Mouse (Mus musculus) limb, embryonic 11.5 days (tissue): ENCODE results near the gene Nutm2. TPM values are rescaled to one million over a fixed set of nuclear protein-coding genes. Genes with fewer than 3 reads are reported as not detected.
"Not testable (repeated sequence)": the region's sequence is repeated elsewhere in the genome, so short reads cannot be mapped to it uniquely, and the experiment has no call there.

Experiments
- ATAC-seq: fragments of 200-750 bp; cut with Nextera tagmentation; 2 replicates; pipeline ENCODE4 v1.8.0; 2017; ENCODE audit warnings: low read depth; ENCODE audit not compliant: insufficient number of reproducible peaks, low FRiP score, low TSS enrichment
- DNase-seq: peaks from one replicate; pipeline ENCODE4 v3.0.0-alpha.2; 2015; ENCODE audit warnings: low spot score
- H3K27ac ChIP-seq: fragments of 300-500 bp; sonication (generic); replicated peaks from 2 replicates; pipeline ENCODE4 v1.5.1; 2014; ENCODE audit warnings: low read depth, mild to moderate bottlenecking, low read length
- H3K27me3 ChIP-seq: fragments of 300-500 bp; sonication (generic); 2 replicates; pipeline ENCODE4 v1.6.1; 2014; ENCODE audit warnings: mild to moderate bottlenecking, low read length, mixed read lengths; ENCODE audit not compliant: control insufficient read depth, insufficient read depth
- H3K36me3 ChIP-seq: fragments of 300-500 bp; sonication (generic); 2 replicates; pipeline ENCODE4 v1.6.1; 2014; ENCODE audit warnings: mild to moderate bottlenecking, low read length, moderate library complexity, mixed read lengths; ENCODE audit not compliant: control insufficient read depth, insufficient read depth
- H3K4me1 ChIP-seq: fragments of 300-500 bp; sonication (generic); 2 replicates; pipeline ENCODE4 v1.6.1; 2014; ENCODE audit warnings: low read length, mixed read lengths; ENCODE audit not compliant: control insufficient read depth, insufficient read depth
- H3K4me2 ChIP-seq: fragments of 300-500 bp; sonication (generic); 2 replicates; pipeline ENCODE4 v1.6.1; 2014; ENCODE audit warnings: low read depth, mild to moderate bottlenecking, moderate library complexity; ENCODE audit not compliant: severe bottlenecking
- H3K4me3 ChIP-seq: fragments of 300-500 bp; sonication (generic); 2 replicates; pipeline ENCODE4 v1.5.1; 2014; ENCODE audit warnings: low read depth, low read length
- H3K9ac ChIP-seq: fragments of 300-500 bp; sonication (generic); 2 replicates; pipeline ENCODE4 v1.6.1; 2014; ENCODE audit warnings: mild to moderate bottlenecking, low read length
- H3K9me3 ChIP-seq: fragments of 300-500 bp; sonication (generic); 2 replicates; pipeline ENCODE4 v1.6.1; 2016; ENCODE audit warnings: low read length; ENCODE audit not compliant: control insufficient read depth
- WGBS: fragments of 180-500 bp; shearing (Covaris S2); extraction: QIAGEN DNeasy Blood & Tissue Kit; methylation state at CpG from one replicate; pipeline ENCODE4 v1.1.7; 2014; 5-methylcytosine and 5-hydroxymethylcytosine counted together
- polyA plus RNA-seq: library from polyadenylated mRNA; unstranded; fragments of >200 nt; fragmentation: Nextera tagmentation; extraction: Ambion mirVana; gene quantifications from 2 replicates; pipeline ENCODE4 v1.2.1, GENCODE M21; 2014

The Nutm2 gene
- polyA plus RNA-seq, 1 experiment from 2014 or later = not detected

DNA sequence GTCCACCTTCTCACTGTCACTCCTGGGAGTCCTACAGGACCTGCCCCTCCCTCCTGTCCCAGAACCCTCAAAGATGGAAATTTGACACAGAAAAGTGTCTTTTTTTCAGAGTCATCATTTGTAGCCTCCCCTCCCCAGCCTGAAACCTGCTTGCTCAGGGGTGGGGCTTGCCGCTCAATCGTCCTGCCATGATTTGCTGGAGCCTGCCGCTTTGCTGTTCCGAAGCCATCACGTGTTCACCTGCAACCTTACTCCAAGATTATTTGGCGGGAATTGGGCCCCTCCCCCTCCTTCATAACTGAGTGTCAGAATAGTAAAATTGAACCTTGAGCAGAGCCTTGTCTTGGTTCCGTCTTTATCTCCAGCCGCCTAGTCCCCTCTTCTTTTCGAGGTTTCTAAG, 14.8 kb upstream of the Nutm2 start:
- not testable (repeated sequence) for H3K9me3 ChIP-seq, H3K27me3 ChIP-seq, H3K36me3 ChIP-seq, DNase-seq, ATAC-seq, H3K4me2 ChIP-seq, H3K4me3 ChIP-seq, H3K9ac ChIP-seq, H3K4me1 ChIP-seq, H3K27ac ChIP-seq
- WGBS = 75% methylated on average over 9 of the region's 9 CpGs

DNA sequence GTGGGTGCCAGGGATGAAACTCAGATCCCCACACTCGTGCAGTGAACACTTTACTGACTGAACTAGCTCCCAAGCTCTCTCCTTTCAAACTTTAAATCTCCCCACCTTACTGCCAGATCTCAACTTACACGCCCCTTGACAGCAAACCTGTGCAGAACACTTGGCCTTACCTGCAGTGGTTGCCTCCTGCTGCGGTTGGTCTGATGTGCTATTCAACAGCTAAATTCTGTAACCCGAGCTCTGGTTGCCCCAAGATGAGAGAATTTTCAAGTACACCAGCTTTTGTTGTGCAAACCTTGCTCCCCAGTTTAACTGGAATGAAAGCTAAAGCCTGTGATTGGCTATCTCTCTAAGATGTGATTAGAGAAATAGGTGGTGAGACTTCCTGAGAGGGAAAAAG, 13.7 kb upstream of the Nutm2 start:
- no peak for ATAC-seq
- no peaks in the 10 kb centered on the region for H3K9me3 ChIP-seq
- H3K27ac ChIP-seq = no peak overlapping the region
- no peaks in the 10 kb centered on the region for H3K27me3 ChIP-seq
- H3K4me1 ChIP-seq = no peaks in the 10 kb centered on the region
- H3K4me2 ChIP-seq = no peak overlapping the region
- 22% methylated on average over 4 of the region's 4 CpGs for WGBS
- DNase-seq = no peak
- H3K9ac ChIP-seq = no peak overlapping the region
- no peaks in the 10 kb centered on the region for H3K36me3 ChIP-seq
- H3K4me3 ChIP-seq = no peak overlapping the region

DNA sequence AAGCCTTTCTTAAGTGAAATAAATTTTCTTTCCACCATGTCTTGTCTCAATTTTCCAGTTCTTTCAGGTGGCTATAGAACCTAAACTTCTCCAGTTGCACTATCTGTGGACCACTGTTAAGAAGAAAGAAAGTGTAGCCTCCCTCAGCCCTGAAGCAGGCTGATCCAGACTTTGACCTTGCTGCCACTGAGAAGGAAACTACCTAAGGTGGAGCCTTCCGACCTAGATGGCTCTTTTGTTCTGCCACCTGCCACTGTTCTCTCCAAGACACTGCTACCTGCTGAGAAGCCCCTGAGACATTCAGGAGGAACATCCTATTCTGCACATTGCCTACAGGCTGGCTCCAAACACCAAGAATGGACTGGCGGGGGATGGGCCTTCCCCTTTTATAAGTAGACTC, 6.7 kb upstream of the Nutm2 start:
- 76% methylated on average over 2 of the region's 2 CpGs for WGBS

DNA sequence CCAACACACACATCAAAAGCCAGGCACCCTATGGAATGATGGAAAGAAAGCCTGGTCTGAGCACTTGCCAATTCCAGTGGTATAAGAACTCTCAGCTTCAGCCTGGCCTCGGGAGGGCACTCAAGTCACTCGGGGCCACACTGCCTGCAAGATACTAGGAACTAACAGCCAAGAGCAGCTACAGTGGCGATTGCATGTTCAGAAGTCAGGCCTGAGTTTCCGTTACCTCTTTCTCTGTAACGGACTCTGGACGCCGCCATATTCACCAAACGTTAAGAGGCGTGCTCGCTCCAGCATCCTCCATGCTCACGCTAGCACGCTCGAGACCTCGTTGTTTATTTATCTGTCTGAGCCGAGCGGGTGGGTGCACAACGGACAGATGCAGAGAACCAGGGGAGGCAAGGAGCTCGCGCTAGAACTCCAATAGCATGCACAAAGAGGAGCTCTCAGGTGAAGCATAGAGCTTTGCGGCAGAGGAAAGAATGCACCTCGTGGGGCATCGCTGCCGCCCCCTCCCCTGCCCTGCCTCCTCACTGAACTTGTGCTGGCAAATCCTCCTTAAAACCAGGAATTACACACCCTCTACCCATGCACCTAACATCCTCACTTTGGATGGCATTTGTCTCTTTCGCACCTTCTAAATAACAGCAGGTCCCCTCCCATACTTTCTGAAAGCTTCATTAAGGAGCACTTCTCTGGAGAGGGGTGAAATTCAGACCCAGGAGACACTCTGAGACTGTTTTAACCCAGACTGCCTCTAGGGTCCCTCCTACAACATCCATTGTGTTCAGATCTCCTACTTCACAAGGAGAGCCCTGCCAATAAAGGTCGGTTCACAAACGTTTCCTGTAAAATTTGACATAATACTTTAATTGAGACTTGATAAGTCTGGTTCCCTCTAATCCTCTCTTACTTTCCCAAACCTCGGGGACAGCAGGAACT, 2.2 kb upstream of the Nutm2 start:
- no peak for ATAC-seq

More for the DNA sequence above, 6.7 kb upstream of the Nutm2 start:
- not testable (repeated sequence) for H3K27ac ChIP-seq, H3K27me3 ChIP-seq, H3K4me2 ChIP-seq, H3K36me3 ChIP-seq, H3K9me3 ChIP-seq, H3K4me1 ChIP-seq, H3K4me3 ChIP-seq, ATAC-seq, DNase-seq, H3K9ac ChIP-seq

DNA sequence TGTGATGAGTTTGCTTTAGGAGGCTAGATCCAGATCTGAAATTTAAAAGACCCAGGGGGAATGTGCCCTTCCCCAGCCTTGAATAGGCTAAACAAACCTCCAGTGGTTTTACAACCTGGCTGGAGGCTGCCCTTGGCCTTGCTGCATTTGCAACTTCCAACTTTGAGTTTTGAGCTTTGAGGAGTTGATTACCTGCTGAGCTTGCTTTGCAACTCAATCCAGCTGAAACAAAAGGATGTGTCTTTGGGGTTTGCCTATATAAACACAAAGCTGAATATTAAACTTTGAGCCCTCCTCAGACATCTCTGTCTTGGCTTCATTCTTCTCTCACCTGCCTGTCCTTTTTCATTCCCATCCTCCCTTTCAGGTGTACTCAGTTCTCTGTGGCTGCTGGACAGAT, 21.4 kb downstream of the Nutm2 start:
- not testable (repeated sequence) for H3K9ac ChIP-seq, ATAC-seq, DNase-seq

More for the DNA sequence above, 2.2 kb upstream of the Nutm2 start:
- no peaks in the 10 kb centered on the region for H3K36me3 ChIP-seq
- H3K9ac ChIP-seq = no peak overlapping the region; the same call in 1 of the 2 replicates
- peak; percentile 34 for DNase-seq
- peak overlapping the region; percentile 17 for H3K4me3 ChIP-seq
- H3K9me3 ChIP-seq = no peaks in the 10 kb centered on the region
- 38% methylated on average over 27 of the region's 27 CpGs for WGBS
- H3K27me3 ChIP-seq = no peaks in the 10 kb centered on the region
- H3K27ac ChIP-seq = no peak overlapping the region
- H3K4me1 ChIP-seq = no peaks in the 10 kb centered on the region
- H3K4me2 ChIP-seq = peak overlapping the region; percentile 21; the same call in 1 of the 2 replicates

DNA sequence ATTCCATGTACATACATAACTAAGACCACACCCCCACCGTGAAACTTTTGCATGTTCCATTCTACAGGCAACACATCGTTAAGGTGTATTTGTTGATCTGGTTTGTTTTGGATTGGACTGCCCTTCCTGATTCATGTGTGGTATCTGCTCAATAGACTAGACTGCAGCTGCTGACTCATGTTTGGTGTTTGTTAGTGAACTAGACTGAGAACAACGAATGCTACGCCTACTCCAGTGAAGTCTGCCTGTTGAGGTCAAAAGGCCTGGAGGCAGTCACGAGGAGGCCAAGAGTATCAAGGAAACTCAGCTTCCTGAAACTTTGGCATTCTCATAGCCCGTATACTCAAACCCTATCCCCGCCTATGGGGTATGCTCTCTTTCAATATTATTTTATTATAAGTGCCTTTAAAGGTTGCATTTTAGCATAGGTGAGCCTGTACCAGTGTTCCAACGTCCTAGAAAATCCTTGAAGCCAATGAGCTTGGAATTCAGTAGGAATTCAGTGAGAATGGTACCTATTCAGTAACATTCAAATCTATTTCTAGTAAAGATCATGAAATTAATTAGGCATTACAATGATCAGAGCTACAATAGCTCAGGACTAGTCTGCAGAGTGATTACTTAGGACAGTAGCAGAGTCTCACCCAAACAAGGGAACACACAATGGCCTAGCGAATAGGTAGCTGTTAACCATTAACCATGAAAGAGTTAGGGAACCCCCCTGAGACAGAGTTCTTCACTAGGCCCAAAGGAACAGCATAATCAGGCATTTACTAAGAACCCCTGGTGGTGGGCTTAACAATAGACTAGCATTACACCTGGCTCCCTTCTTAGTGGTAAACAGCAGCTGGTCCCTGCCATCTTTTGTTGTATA, 43.6 kb downstream of the Nutm2 start:
- ATAC-seq = not testable (repeated sequence)
- 87% methylated on average over 9 of the region's 9 CpGs for WGBS

More for the DNA sequence above, 21.4 kb downstream of the Nutm2 start:
- H3K27me3 ChIP-seq, H3K27ac ChIP-seq, H3K36me3 ChIP-seq, H3K9me3 ChIP-seq, H3K4me1 ChIP-seq, H3K4me3 ChIP-seq, H3K4me2 ChIP-seq: not testable (repeated sequence)

More for the DNA sequence above, 43.6 kb downstream of the Nutm2 start:
- not testable (repeated sequence) for H3K9me3 ChIP-seq, DNase-seq, H3K36me3 ChIP-seq, H3K4me1 ChIP-seq, H3K4me2 ChIP-seq, H3K27ac ChIP-seq, H3K9ac ChIP-seq, H3K4me3 ChIP-seq, H3K27me3 ChIP-seq

Other genes with a start within 250 kb of the Nutm2 start
- not detected in 2 replicates for gene Gm906, start 217.0 kb upstream of the Nutm2 start, polyA plus RNA-seq
- gene Fbxw17, start 49.4 kb upstream of the Nutm2 start, polyA plus RNA-seq = 24.4 and 26.5 TPM in 2 replicates
- gene Gm47429, start 23.4 kb upstream of the Nutm2 start, polyA plus RNA-seq = not detected in 2 replicates
- not detected in 2 replicates for gene Gm904, start 175.9 kb downstream of the Nutm2 start, polyA plus RNA-seq
- not detected in 2 replicates for gene Gm8765, start 231.0 kb downstream of the Nutm2 start, polyA plus RNA-seq